Mouse (Mus musculus): ENCODE results near the gene Wnt8b. TPM values are rescaled to one million over a fixed set of nuclear protein-coding genes. Genes with fewer than 3 reads are reported as not detected.

Wnt8b gene
- polyA plus RNA-seq, 1 experiment: not detected

DNA sequence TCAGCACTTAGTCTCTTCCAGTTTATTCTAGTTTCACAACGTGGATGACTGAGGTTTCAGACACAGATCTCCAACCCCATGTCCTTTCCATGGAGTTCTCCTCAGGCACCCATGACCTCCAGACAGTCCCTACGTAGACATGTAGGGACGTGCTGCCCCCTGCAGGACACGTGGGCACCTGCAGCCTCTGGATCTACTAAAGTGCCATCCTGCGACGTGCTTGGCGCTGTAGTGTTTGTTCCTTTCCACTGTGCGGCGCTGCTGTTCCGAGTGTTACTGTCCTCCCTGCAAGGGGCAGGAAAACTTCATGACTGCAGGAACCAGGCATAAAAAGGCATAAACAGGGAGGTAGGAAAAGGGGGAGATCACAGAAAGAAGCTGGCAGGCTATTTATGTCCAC lies 19.1 kb upstream of the Wnt8b start:
- DNase-seq: peak; percentile 81
- no peak overlapping the region for H3K4me3 ChIP-seq (replicated peaks; ENCODE audit: extremely low read depth, low read depth, low read length)
- 2% methylated on average over 10 of the region's 10 CpGs for WGBS
- no peaks in the 10 kb centered on the region for H3K4me1 ChIP-seq (ENCODE audit: control insufficient read depth, insufficient read depth, low read length)
- TF ChIP-seq POLR2A (IDR thresholded peaks at IDR 0.05; ENCODE audit: borderline replicate concordance, extremely low read depth, low read depth, low read length) (no peak), CTCF (IDR thresholded peaks at IDR 0.05; ENCODE audit: insufficient read depth, low read length) (peak; percentile 93)

DNA sequence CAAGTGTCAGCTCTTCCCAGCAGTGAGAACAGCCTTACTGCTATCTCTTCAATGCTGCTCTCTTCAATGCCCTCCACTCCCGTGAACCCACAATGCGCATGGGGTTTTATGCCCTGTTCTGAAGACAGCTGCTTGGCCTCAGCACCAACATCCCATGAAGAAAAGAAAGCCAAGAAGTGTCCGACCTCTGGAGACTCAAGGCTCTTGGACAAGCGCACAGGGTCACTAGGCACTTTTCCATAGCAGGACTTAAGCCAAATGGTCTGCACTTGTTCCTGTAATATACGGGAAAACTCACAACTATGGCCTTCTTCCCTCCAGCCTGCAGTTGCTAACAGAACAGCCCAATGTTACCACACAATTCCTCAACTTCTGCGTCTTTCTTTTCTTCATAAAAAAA lies 18.0 kb upstream of the Wnt8b start:
- Histone ChIP-seq H3K4me1 (ENCODE audit: control insufficient read depth, insufficient read depth, low read length) (no peaks in the 10 kb centered on the region), H3K4me3 (replicated peaks; ENCODE audit: extremely low read depth, low read depth, low read length) (no peak overlapping the region)
- no peak for DNase-seq
- TF ChIP-seq POLR2A (IDR thresholded peaks at IDR 0.05; ENCODE audit: borderline replicate concordance, extremely low read depth, low read depth, low read length): no peak
- no peak for TF ChIP-seq CTCF (IDR thresholded peaks at IDR 0.05; ENCODE audit: insufficient read depth, low read length)
- 73% methylated on average over 6 of the region's 6 CpGs for WGBS

DNA sequence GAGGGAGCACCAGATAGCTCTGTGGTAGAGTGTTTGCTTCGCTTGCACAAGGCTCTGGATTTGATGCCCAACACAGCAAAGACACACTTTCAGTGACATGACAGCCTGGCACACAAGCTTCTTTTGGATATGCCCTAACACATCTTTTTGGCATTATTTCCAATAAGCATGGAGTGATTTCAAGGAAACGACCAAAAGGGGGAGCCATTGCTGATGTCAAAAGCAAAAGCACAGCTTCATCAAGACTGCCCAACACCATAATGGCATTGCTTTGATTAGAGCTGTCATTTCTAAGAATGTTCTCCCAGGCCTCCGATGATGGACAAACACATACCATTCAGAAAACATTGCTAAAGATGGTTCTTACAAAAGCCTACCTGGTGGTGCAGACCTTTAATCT lies 16.7 kb upstream of the Wnt8b start:
- TF ChIP-seq CTCF (IDR thresholded peaks at IDR 0.05; ENCODE audit: insufficient read depth, low read length): no peak
- TF ChIP-seq POLR2A (IDR thresholded peaks at IDR 0.05; ENCODE audit: borderline replicate concordance, extremely low read depth, low read depth, low read length): no peak
- Histone ChIP-seq H3K4me3 (replicated peaks; ENCODE audit: extremely low read depth, low read depth, low read length) (no peak overlapping the region), H3K4me1 (ENCODE audit: control insufficient read depth, insufficient read depth, low read length) (no peaks in the 10 kb centered on the region)
- no peak for DNase-seq
- 50% methylated on average over 3 of the region's 3 CpGs for WGBS

- TF ChIP-seq CTCF (IDR thresholded peaks at IDR 0.05; ENCODE audit: insufficient read depth, low read length): peak; percentile 72
- no peak for TF ChIP-seq POLR2A (IDR thresholded peaks at IDR 0.05; ENCODE audit: borderline replicate concordance, extremely low read depth, low read depth, low read length)
- peak; percentile 41 for DNase-seq
- H3K4me3 ChIP-seq (replicated peaks; ENCODE audit: extremely low read depth, low read depth, low read length): no peak overlapping the region
- no peaks in the 10 kb centered on the region for H3K4me1 ChIP-seq (ENCODE audit: control insufficient read depth, insufficient read depth, low read length)
- WGBS: 12% methylated on average over 8 of the region's 8 CpGs
Measured at GRCm38 (mm10) chr19:44487266-44487665, 6.0 kb upstream of the Wnt8b start.

- TF ChIP-seq CTCF (IDR thresholded peaks at IDR 0.05; ENCODE audit: insufficient read depth, low read length) (no peak), POLR2A (IDR thresholded peaks at IDR 0.05; ENCODE audit: borderline replicate concordance, extremely low read depth, low read depth, low read length) (no peak)
- no peak for DNase-seq
- no peak overlapping the region for H3K4me3 ChIP-seq (replicated peaks; ENCODE audit: extremely low read depth, low read depth, low read length)
- no peaks in the 10 kb centered on the region for H3K4me1 ChIP-seq (ENCODE audit: control insufficient read depth, insufficient read depth, low read length)
- WGBS: 38% methylated on average over 8 of the region's 8 CpGs
Measured at GRCm38 (mm10) chr19:44496511-44496910, 3.2 kb downstream of the Wnt8b start.

DNA sequence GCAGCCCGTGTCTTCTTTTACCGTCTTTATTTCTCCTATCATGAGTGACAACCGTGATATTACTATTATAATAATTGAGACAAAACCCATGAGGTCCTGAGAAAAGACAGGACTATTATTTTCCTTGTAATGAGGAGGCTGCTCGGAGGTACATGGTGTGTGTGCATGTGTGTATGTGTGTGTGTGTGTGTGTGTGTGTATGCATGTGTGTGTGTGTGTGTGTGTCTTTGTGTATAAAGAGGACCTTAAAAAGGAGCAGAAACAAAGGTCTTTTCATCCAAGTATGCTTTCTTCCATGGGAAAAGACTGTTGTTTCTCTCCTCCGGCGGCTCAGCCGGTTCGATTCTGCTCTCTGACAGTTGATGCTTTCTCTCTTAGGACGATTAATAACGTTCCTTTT lies 3.7 kb downstream of the Wnt8b start:
- H3K4me1 ChIP-seq (ENCODE audit: control insufficient read depth, insufficient read depth, low read length): no peaks in the 10 kb centered on the region
- TF ChIP-seq POLR2A (IDR thresholded peaks at IDR 0.05; ENCODE audit: borderline replicate concordance, extremely low read depth, low read depth, low read length) (no peak), CTCF (IDR thresholded peaks at IDR 0.05; ENCODE audit: insufficient read depth, low read length) (no peak)
- no peak for DNase-seq
- H3K4me3 ChIP-seq (replicated peaks; ENCODE audit: extremely low read depth, low read depth, low read length): no peak overlapping the region
- WGBS: 79% methylated on average over 10 of the region's 10 CpGs

- 56% methylated on average over 6 of the region's 6 CpGs for WGBS
- TF ChIP-seq CTCF (IDR thresholded peaks at IDR 0.05; ENCODE audit: insufficient read depth, low read length) (no peak), POLR2A (IDR thresholded peaks at IDR 0.05; ENCODE audit: borderline replicate concordance, extremely low read depth, low read depth, low read length) (no peak)
- Histone ChIP-seq H3K4me1 (ENCODE audit: control insufficient read depth, insufficient read depth, low read length) (no peaks in the 10 kb centered on the region), H3K4me3 (replicated peaks; ENCODE audit: extremely low read depth, low read depth, low read length) (no peak overlapping the region)
- no peak for DNase-seq
Measured at GRCm38 (mm10) chr19:44498936-44499335, 5.7 kb downstream of the Wnt8b start.

- TF ChIP-seq CTCF (IDR thresholded peaks at IDR 0.05; ENCODE audit: insufficient read depth, low read length) (no peak), POLR2A (IDR thresholded peaks at IDR 0.05; ENCODE audit: borderline replicate concordance, extremely low read depth, low read depth, low read length) (no peak)
- no peaks in the 10 kb centered on the region for H3K4me1 ChIP-seq (ENCODE audit: control insufficient read depth, insufficient read depth, low read length)
- 57% methylated on average over 5 of the region's 5 CpGs for WGBS
Measured at GRCm38 (mm10) chr19:44500240-44500639, 7.0 kb downstream of the Wnt8b start.

DNA sequence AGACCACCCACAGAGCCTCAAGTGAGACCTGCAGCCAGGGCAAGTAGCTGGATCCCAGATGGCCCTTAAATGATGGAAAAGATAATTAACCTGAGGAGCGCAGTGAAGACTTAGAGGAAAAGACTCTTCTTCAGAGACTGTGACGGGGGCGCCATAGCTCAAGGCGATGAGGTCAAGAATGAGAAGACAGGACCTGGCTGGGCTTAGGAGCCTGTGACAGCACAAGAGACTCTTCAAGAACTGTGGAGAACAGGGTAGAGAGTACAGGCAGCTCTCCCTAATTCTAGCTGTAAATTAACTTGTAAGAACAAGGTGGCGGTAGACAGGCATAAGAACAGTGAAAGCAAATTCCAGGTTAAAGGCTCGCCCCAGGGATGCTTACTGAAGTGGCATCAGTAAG lies 8.7 kb downstream of the Wnt8b start:
- DNase-seq: no peak
- TF ChIP-seq CTCF (IDR thresholded peaks at IDR 0.05; ENCODE audit: insufficient read depth, low read length): no peak
- TF ChIP-seq POLR2A (IDR thresholded peaks at IDR 0.05; ENCODE audit: borderline replicate concordance, extremely low read depth, low read depth, low read length): no peak
- H3K4me3 ChIP-seq (replicated peaks; ENCODE audit: extremely low read depth, low read depth, low read length): no peak overlapping the region
- H3K4me1 ChIP-seq (ENCODE audit: control insufficient read depth, insufficient read depth, low read length): no peaks in the 10 kb centered on the region
- WGBS: 76% methylated on average over 6 of the region's 6 CpGs

More at GRCm38 (mm10) chr19:44500240-44500639, 7.0 kb downstream of the Wnt8b start:
- no peak overlapping the region for H3K4me3 ChIP-seq (replicated peaks; ENCODE audit: extremely low read depth, low read depth, low read length)
- no peak for DNase-seq

- WGBS: 55% methylated on average over 4 of the region's 4 CpGs
- TF ChIP-seq POLR2A (IDR thresholded peaks at IDR 0.05; ENCODE audit: borderline replicate concordance, extremely low read depth, low read depth, low read length): no peak
- Histone ChIP-seq H3K4me3 (replicated peaks; ENCODE audit: extremely low read depth, low read depth, low read length) (no peak overlapping the region), H3K4me1 (ENCODE audit: control insufficient read depth, insufficient read depth, low read length) (no peaks in the 10 kb centered on the region)
- DNase-seq: no peak
Measured at GRCm38 (mm10) chr19:44502741-44503140, 9.5 kb downstream of the Wnt8b start.

All from lung, adult 2 months (tissue).